Mouse (Mus musculus): ENCODE results near the gene Defb21.

GRCm38 (mm10) chr2:152599299-152599698 is 26.8 kb downstream of the Defb21 start, which contains the start of gene Defb45:
- TF ChIP-seq CTCF (IDR thresholded peaks at IDR 0.05; ENCODE audit: extremely low read depth, insufficient read length, insufficient replicate concordance, low read depth, low read length) (no peak), POLR2A (IDR thresholded peaks at IDR 0.05; ENCODE audit: low read depth, low read length) (no peak)
